Mouse (Mus musculus): ENCODE measurements around the gene Cel.

DNA sequence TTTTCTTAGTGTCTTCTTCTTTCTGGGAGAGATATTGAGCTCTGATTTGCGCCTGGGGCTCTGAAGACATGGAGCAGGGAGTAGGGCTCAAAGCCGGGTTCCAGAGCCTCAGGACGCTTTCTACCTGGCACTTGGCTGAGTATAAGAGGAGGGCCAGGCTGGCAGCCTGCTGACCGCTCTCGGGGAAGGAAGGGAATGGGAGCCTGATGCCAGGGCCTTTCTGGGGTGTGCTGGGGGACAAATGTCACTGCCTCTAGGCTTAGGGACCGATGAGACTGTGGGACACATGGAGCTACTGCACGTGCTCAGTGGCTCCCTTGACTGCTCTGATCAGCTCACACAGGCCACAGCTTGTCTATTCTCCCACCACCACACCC lies 34.9 kb downstream of the Cel start:
- TF ChIP-seq EP300 (IDR thresholded peaks at IDR 0.05; ENCODE audit: low read length) (no peak), ZNF384 (IDR thresholded peaks at IDR 0.05; ENCODE audit: low read depth, low read length) (no peak), CTCF (conservative IDR thresholded peaks at IDR 0.05 in 1 of 2, IDR thresholded peaks at IDR 0.05 in 1 of 2; ENCODE audit: low read depth in 2 of 2, low read length in 2 of 2) (no peak), SIN3A (IDR thresholded peaks at IDR 0.05; ENCODE audit: low read length) (no peak), USF1 (IDR thresholded peaks at IDR 0.05; ENCODE audit: low read depth, low read length) (no peak), SMC3 (IDR thresholded peaks at IDR 0.05; ENCODE audit: low read depth, low read length) (no peak), POLR2A (IDR thresholded peaks at IDR 0.05; ENCODE audit: low read depth, low read length) (no peak)

Measured in CH12.LX (cell line).